Mouse (Mus musculus) right cerebral cortex, postnatal 4 days (tissue): ENCODE data around the gene 9530053A07Rik.
"Not testable (repeated sequence)": the region's sequence is repeated elsewhere in the genome, so short reads cannot be mapped to it uniquely, and the experiment has no call there.

Experiments
- DNase-seq: peaks from one replicate; pipeline ENCODE4 v3.0.0-alpha.2; 2022

The 9530053A07Rik gene

DNA sequence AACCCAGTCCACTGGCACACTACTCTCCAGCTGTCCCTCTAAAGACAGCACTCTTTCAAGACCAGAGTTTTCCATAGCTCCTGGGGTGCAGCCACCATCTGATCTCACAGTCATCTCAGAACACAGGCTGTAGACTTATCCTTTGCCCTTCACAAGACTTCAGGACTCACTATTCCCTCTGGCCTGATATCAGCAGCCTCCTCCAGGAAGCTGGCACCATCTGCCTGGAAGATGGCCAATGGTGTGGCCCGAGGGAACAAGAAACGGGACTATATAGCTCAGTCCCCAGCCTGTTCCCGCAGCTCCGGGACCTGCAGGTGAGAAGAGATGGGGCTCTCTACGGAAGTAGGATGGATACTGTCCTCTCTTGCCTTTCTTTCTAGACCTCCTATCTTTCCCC is at the start of gene 9530053A07Rik:
TSS of gene 9530053A07Rik (plus strand) at position 301 of the 400 bp plus-strand sequence.
- DNase-seq: no peak

DNA sequence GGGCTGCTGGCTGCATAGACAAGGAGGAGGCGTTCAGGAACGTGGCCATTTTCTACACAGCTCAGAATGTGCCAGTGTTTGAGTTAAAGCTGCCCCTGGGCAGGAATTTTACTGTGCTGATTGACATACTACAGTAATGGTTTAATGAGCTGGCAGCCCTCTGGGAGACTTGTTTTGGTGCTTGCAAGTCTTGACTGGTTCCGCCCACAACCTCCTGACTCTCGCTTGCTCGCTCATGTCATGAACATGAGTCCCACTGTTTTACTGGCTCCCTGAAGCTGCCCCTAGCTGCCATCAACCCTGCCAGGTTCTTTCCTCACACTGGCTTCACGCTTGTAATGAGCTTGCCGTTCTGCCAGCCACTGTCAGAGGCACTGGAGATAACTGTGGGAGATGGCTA is 45.1 kb upstream of the 9530053A07Rik start:
- no peak for DNase-seq

DNA sequence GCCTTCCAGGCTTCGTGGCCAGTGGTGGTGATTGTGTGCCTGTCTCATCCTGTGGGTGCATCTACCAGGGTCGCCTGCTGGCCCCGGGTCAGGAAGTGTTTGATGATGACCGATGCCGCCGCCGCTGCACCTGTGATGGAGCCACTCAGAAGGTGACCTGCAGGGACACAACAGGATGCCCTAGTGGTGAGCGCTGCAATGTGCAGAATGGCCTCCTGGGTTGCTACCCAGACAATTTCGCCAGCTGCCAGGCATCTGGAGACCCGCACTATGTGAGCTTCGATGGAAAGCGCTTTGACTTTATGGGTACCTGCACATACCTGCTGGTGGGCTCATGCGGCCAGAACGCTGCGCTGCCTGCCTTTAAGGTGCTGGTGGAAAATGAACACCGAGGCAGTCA is 43.0 kb upstream of the 9530053A07Rik start:
- DNase-seq: no peak

DNA sequence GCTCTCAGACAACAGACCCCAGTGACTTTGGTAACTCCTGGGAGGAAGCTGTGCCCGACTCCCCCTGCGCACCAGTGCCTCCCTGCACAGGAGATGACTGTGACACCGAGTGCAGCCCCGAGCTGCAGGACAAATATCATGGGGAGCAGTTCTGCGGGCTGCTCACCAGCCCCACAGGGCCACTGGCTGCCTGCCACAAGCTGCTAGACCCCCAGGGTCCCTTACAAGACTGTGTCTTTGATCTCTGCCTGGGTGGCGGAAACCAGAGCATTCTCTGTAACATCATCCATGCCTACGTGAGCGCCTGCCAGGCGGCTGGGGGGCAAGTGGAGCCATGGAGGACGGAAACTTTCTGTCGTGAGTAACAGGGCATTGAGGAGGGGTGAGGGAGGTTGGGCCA is 35.7 kb upstream of the 9530053A07Rik start:
- DNase-seq: no peak

DNA sequence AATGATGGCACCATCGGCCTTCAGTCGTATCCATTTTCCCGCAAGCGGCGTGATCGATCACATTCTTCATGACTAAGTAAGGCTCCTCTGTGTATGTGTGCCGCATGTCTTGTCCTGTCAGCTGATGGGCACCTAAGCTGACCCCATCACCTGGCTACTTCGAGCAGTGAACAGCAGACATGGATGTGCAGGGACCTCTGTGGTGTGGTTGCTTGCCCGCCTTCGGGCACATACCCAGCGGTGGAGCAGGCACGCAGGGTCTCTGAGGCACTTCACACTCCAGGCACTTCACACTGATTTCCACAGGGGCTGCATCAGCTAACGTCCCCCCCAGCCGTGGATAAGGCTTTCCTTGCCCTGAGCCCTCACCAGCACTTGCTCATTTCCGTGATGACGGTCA is 30.2 kb upstream of the 9530053A07Rik start:
- DNase-seq: no peak

DNA sequence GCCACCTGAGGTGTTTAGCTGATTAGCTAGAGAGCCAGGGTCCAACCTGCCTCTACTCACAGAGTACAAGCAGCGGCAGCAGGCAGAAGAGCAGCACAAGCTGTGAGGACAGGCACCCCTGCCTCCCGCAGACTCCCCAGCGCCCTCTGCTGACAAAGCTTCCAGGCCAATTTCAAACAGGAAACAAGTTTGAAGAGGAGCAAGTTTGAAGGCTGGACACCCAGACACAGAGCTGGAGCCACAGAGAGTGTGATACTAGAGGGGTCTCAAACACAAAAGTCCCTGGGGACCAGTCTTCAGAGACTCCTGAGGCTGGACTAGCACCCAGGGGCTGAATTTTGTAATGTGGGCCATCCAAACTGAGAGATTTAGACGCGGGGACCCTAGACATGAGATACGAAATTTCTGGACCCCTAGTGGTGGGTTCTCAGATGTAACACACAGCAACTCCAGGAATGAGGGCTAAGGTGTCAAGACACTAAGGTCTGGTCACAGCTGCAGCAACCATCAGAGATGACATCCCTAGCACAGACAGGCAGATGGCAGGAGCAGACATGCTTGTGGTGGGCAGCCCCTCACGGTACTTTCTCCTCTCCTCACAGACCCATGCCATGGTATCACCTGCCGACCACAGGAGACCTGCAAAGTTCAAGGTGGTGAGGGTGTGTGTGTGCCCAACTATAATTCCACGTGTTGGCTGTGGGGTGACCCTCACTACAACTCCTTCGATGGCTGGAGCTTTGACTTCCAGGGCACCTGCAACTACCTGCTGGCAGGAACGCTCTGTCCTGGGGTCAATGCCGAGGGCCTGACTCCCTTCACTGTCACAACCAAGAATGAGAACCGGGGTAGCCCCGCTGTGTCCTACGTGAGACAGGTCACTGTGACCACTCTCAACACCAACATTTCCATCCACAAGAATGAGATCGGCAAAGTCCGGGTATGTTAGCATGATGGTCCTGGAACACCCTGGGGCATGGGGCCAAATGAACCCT is 28.4 kb upstream of the 9530053A07Rik start:
- DNase-seq: peak; percentile 47

DNA sequence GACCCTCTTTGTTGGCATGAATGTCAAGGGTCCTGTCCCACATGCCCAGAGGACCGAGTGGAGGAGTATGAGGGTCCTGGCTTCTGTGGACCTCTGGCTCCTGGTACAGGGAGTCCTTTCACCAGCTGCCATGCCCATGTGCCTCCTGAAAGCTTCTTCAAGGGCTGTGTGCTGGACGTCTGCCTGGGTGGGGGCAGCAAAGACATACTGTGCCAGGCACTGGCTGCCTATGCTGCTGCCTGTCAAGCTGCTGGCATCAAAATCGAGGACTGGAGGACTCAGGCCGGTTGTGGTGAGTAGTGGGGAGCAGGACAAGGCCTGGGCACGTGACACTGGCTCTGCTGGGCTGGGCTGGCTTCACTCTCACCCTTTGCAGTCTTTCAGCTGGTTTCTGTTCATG is 26.3 kb upstream of the 9530053A07Rik start:
- DNase-seq: not testable (repeated sequence)

DNA sequence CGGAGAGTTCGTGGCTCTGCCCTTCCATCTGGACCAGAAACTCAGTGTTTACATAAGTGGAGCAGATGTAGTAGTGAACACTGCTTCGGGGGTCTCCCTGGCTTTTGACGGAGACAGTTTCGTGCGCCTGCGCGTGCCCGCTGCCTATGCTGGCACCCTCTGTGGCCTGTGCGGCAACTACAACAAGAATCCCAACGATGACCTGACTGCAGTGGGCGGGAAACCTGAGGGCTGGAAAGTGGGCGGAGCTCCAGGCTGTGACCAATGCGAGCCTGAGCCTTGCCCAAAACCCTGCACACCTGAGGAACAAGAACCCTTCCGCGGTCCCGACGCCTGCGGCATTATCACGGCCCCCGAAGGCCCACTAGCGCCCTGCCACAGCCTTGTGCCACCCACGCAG is 24.6 kb upstream of the 9530053A07Rik start:
- DNase-seq: peak; percentile 28

DNA sequence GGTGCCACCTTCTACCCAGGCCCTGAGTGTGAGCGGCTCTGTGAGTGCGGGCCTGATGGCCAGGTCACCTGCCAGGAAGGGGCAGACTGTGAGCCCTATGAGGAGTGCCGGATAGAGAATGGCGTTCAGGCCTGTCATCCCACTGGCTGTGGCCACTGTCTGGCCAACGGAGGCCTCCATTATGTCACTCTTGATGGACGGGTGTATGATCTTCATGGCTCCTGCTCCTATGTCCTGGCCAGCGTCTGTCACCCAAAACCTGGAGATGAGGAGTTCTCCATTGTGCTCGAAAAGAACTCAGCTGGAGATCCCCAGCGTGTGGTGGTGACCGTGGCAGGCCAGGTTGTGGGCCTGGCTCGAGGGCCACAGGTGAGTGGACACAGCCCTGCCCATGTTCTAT is 23.0 kb upstream of the 9530053A07Rik start:
- DNase-seq: no peak

DNA sequence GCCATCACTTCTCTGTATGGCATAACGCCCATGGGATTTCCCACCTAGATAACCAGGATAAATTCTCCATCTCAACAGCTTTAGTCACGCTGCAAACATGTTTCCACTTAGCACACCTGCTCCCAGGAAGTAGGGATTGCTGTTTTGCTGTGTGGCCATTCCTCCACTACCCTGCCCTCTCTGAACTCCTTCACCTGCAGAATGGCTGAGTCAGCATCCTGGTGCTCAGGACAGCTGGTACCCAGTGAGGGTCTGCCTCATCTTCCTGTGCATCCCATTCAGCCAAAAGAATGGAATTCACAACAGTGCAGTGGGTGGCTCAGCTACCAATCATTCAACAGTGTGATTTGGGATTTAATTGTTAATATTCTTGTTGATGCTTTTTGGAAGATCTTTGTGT is 14.6 kb upstream of the 9530053A07Rik start:
- no peak for DNase-seq

DNA sequence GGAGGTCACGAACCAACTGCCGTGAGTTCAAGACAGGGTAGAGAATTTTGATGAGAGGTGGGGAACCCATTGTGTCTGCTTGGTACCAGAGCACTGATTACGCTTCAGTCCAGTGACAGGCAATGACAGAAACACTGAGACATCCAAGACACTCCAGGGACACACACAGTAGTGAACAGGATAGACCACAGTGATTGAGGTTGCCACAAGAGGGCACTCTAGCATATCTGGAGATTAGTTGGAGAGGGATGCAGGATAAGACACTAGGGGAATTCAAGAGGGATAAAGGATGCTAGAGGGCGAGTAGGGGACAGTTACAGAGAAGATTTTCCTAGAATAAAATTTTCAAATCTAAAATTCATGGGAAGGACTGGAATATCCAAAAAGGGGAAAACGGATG is 8.3 kb downstream of the 9530053A07Rik start:
- DNase-seq: peak; percentile 55

DNA sequence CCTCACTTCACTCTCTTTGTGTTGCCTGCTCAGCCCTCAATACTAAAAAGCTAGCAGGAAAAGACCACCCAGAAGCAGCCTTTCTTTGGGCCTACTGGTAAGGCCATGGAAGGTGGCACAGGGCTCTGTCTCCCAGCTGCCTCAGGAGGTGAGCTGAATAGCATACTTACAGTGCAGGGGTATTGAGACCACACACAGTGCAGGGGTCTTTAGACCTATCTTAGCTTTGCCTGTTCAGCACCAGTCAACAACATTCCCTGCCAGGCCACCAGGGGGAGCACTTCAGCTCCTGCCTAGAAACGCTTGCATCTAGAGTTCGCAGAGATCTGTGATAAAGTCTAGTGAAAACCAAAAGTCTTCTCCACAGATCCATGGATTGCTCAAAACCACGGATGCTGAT is 19.0 kb downstream of the 9530053A07Rik start:
- DNase-seq: peak; percentile 68

DNA sequence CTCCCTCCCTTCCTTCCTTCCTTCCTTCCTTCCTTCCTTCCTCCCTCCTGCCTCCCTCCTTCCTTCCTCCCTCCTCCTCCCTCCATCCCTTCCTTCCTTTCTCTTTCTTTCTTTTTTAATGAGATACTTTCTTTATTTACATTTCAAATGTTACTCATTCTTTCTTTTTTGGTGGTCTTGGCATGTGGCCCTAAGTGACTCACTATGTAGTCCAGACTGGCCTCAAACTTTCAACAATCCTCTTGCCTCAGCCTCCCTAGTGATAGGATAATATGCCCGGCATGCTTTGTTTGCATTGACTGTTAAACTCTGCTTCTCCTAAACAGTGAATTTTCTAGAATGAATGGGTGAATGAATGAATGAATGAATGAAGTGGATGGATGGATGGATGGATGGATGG is 20.6 kb downstream of the 9530053A07Rik start:
- DNase-seq: no peak

DNA sequence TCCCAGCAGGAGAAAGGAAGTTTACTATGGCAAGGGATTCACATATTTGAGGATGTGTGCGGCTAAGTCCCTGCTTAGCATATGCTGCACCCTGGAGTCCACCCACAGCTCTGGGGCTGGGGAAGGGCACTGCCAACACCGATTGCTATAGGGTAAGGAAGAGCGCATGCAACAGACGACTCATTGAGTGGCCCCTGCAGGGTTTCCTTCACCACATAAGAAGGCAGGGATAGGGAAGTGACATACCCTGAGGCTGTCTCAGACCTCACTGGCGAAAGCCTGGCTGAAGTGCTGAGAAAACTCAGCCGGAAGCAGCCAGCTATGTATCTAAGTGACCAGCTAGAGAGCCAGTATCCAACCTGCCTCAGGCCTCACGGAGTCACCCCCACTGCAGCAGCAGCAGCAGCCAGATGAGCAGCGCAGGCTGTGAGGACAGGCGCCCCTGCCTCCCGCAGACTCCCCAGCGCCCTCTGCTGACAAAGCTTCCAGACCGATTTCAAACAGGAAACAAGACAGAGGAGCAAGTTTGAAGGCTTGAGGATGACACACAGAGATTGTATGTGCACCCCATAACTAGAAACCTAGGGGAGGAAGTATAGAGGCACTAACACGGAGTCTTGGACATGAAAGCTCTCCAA is 22.4 kb downstream of the 9530053A07Rik start:
- DNase-seq: peak; percentile 66

DNA sequence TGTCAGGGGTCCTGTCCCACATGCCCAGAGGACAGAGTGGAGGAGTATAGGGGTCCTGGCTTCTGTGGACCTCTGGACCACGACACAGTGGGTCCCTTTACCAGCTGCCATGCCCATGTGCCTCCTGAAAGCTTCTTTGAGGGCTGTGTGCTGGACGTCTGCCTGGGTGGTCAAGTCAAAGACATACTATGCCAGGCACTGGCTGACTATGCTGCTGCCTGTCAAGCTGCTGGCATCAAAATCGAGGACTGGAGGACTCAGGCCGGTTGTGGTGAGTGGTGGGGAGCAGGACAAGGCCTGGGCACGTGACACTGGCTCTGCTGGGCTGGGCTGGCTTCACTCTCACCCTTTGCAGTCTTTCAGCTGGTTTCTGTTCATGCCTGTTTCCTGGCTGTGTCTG is 24.3 kb downstream of the 9530053A07Rik start:
- DNase-seq: not testable (repeated sequence)

DNA sequence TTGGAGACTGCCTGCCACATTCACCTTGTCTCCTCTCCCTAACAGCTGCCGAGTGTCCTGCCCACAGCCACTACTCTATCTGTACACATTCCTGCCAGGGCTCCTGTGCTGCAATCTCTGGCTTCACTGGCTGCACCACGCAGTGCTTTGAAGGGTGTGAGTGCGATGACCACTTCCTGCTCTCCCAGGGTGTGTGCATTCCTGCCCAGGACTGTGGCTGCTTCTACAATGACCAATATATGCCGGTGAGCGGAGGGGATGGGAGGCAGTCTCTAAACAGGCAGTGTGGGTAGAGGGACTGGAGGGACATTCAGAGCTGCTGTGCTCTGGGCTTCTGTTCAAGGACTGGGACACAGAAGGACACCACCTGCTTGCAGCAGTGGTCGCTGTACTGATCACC is 30.0 kb downstream of the 9530053A07Rik start:
- DNase-seq: no peak

DNA sequence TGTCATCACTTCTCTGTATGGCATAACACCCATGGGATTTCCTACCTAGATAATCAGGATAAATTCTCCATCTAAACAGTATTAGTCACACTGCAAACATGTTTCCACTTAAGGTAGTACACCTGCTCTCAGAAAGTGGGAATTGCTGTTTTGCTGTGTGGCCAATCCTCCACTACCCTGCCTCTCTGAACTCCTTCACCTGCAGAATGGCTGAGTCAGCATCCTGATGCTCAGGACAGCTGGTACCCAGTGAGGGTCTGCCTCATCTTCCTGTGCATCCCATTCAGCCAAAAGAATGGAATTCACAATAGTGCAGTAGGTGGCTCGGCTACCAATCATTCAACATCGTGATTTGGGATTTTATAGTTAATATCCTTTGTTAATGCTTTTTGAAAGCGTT is 30.6 kb downstream of the 9530053A07Rik start:
- no peak for DNase-seq

DNA sequence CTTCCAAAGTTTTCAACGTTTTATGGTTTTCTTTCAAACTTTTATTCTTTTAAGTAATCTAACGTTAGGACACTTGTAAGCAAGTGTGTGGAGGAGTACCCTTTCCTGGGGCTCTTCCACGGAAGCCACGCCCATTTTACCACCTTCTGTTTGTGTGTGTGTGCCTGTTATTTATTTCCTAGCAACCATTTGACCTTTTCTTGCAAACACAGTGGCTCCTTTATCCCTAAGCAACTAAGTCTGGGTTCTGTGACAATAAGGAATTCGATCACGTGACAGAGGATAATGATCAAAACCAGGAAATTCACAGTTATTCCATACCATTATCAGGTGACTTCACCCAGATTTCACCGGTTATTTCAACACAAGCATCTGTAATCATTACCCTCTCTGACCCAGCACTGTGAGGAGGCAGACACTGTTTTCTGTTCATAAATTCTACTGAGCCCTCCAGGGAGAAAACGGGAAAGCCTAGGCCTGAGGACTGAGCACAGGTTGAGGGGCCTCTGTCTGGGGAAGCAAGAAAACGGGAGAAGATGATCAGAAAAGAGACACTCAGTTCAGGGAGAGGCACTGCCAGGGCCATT is 32.0 kb downstream of the 9530053A07Rik start:
- DNase-seq: no peak

DNA sequence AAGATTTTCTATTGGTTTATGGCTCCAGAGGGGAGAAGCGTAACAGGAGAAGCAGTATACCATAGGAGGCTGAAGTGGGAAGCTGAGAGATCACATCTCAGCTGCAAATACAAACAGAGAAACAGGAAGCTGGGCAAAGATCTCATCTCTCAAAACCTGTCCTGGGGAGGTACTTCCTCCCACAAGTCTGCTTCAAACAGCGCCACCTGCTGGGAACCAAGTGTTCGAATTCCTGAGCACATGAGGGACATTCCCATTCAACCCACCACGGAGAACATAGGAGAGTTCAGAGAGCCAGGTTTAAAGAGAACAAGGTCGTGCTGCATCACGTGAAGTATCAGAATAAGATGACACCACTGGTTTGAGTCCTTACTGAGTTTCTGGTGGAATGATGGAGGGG is 36.1 kb downstream of the 9530053A07Rik start:
- no peak for DNase-seq

DNA sequence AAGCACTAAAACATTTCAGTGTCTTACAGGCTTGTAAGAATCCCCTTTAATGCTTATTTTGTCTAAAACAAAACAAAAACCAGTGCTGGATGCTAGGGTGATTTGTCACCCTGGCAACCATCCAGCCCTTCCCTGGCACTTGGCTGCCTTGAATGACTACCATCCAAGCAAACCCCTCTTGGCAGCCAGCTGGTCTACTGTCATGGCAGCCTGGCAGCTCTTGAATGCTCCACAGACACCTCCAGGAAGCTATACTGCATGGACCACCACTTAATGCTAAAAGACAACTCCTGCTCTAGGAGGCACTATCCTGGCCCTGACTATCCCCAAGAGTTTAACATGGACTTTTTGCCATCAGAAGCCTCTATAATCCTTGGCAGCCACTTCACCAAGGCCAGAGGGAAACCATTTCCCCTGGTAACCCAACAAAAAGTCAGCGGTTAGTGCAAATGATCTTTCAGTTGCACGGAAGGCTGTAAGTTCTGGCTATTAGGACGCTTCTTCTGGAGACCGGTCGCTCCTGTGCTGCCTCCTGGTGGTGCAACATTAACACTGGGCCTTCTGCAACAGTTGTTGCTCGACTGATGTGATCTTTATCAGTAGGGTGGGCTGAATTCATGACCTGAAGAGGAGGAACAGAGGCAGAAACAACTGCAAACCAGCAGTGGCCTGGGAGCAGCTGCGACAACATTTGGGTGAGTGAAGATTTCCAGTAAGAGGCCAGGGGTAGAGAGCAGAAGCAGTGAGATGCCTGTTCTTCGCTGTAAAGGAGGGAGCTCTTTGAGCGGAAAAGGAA is 39.3 kb downstream of the 9530053A07Rik start:
- DNase-seq: peak; percentile 79

DNA sequence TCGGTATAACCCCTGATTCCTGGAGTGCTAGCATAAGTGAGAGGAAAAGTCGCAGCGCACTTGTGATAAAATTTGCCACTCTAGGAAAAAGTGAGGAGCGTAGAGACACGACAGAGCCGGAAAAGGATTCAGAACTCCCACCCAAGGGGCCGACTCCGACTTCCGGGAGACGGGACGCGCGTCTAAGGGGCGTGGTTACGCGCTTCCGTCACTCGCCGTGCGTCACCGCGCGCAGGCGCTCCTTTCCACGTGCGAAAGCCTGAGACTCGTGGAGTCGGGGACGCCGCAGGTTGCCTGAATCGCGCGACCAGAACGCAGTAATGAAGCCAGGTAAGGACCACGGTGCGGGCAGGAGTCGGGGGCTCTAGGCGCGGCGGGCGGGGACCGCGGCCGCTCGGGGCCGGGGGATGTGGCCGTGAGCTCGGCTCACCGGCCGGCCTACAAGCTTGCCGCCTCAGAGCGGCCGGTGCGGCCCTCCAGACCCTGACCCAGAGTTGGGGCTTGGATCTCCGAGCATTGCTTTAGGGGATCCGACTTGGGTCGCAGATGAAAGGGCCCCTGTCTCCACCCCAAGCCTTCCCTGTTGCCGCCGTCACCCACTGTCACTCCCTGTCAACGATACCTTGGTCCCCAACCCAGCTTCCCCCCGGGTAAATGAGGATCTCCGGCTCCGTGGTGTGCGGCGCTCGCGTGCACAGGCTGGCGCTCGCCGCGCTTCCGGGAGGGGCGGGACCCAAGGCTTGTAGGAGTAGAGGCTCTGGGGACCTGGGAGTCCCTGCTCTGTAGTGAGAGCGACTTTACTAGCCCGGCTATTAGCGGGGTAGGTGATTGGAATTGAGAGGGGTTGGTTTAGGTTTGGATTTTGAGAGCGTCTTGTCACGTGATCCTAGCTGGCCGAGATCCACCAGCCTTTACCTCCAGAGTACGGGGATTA is 40.5 kb downstream of the 9530053A07Rik start, which contains the start of gene Fbl:
TSS of gene Fbl (plus strand) at position 222 of the 934 bp plus-strand sequence.
- peak; percentile 87 for DNase-seq

DNA sequence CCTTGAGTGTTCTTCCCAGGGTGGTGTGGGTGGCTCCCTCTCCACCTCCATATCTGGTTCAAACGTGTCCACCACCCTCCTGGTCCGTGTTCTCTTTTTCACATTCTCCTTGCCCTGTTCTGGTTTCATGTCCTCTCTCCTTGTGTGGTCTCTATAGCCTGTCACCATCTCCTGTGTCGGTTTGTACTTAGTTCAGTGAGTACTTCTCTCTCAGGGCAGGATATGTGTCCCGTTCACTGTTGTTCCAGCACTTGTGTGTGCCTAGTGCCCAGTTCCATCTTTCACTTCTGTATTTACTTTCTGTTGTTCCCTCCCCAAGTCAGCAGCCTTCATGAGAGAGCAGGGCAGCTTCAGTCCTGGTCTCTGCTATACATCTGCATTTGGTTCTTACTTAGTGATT is 46.1 kb downstream of the 9530053A07Rik start:
- DNase-seq: no peak
